Mouse (Mus musculus): ENCODE data around the gene Hoxa3. TPM values are rescaled to one million over a fixed set of nuclear protein-coding genes. Genes with fewer than 3 reads are reported as not detected.

Hoxa3 gene
- total RNA-seq, 2 experiments from 2014 or later, result 0.48 to 1.0 TPM

DNA sequence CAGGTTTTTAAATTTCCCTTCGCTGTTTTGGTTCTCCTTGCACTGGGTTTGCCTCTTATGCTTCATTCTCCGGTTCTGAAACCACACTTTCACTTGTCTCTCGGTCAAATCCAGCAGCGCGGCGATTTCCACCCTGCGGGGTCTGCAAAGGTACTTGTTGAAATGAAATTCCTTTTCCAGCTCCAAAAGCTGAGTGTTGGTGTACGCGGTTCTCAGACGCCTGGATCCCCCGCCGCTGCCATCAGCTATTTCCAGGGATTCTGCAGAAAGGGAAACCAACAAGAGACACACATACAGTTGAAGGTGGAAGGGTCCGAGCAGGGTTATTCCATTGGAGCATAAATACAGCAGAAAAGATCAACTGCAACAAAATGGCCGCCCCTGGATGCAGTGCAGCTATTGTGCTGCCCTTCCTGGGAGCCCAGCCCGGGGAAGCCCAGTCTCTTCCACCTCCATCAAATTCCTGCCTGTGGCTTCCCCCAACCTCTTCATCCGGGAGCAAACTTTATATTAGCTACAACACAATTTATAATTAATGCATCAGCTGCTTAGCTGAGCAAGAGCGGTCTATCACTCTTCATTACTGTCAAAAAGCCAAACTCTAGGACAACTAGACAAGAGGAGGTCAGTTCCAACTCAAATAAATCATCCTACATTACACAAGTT lies 49.6 kb downstream of the Hoxa3 start:
- DNase-seq (ENCODE audit: low spot score), result no peak
- intact Hi-C loops (cut with DNase I), result loop anchor here (5.0 kb wide), 2 partner anchors 34 to 981 kb away; no protein-coding TSS in a partner anchor

GRCm38 (mm10) chr6:52162611-52163365 lies 50.3 kb downstream of the Hoxa3 start:
- DNase-seq (ENCODE audit: low spot score), result no peak
- intact Hi-C loops (cut with DNase I), result loop anchor here (5.0 kb wide), 2 partner anchors 35 to 980 kb away; no protein-coding TSS in a partner anchor

- DNase-seq (ENCODE audit: low spot score), result no peak
- intact Hi-C loops (cut with DNase I), result loop anchor here (5.0 kb wide), 2 partner anchors 35 to 980 kb away; no protein-coding TSS in a partner anchor
Observed at GRCm38 (mm10) chr6:52162093-52162380, 51.1 kb downstream of the Hoxa3 start.

DNA sequence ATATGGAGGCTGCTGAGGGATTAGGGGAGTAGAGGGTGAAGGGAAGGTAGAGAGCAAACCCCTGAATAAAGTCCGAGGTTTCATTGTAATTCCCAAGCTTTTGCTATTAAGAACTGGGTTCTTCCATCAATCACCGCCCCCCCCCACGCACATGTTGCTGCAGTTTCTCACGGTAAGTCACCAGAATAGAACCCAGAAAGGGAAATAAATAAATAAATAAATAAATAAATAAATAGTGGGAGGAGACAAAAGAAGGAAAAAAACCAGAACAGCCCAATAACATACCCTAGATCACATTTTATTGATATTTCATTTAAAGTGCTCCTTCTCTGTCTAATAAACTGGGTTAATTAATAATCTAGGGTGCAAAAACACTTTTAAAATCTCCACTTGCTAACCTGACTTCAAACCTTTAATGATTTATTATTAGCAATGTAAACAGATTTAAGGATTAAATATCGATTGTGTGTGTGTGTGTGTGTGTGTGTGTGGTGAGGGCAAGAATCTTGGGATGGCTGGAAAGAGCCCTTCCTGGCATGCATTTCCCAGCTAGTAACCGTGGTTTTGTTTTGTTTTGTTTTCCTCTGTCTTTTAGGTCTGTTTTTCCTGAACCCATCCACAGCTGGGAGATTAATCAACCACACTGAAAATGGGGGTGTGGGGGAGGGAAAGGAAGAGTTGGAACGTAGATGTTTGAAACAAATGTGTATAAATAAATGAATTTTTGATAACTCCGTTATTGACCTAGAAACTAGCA lies 51.6 kb downstream of the Hoxa3 start:
- intact Hi-C loops (cut with DNase I), result loop anchor here (5.0 kb wide), 2 partner anchors 36 to 979 kb away; no protein-coding TSS in a partner anchor
- no peak for DNase-seq (ENCODE audit: low spot score)

DNA sequence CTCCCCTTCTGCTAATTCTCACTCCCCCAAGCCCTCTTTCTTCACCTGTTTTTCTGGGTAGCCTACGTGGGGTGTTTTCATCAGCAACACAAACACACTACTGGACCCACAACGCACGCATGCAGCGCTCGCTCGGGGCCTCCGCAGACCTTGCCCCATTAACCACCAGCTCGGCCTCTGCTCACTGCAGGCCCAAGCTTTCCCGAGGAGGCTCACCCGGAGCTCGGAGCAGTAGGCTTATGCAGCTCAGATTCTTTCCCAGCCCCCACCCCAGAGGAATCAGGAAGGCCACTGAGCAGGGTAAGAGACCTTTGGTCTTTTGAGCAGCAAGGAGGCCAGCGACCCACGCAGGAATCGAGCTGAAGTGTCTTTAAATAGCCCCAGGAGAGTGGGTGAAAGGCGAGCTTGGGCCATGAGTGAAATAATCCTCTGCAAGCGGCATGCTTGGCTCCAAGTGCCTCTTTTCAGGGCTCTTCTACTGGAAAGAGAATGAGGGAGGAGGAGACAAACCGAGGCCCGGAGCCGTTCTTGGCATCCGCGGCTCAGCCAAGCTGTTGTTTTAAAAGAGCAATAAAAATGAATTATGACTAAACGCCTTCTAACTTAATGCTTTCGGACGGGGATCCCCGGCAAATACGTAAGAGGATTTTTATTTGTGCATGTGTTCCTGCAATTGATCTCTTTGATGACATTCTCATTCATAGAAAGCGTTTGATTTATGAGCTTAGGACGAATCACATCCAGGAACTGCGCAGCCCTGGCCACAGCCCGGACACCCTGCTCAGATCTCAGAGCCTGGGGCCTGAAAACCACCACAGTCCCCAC lies 52.4 kb downstream of the Hoxa3 start:
- no peak for DNase-seq (ENCODE audit: low spot score)
- intact Hi-C loops (cut with DNase I), result loop anchor here (5.0 kb wide), 2 partner anchors 37 to 978 kb away; no protein-coding TSS in a partner anchor

DNA sequence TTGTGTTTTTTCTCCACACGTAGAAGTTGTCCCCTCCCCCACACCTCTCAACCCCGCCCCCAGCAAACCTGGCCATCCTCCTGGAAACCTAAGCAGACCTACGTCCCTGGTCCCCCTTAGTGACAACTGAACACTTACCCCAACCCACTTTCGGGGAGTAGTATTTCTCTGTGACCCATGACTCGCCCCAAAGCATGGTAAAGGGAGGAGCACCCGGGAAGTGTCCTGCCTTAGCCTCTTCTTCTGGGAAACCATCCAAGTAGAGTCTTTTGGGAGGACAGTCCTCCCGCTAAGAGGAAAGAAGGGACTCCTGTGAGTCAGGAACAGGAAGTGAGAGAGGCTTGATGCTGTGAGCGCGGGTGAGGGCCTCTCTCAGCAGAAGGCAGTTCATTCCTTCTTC lies 53.2 kb downstream of the Hoxa3 start:
- no peak for DNase-seq (ENCODE audit: low spot score)
- intact Hi-C loops (cut with DNase I), result loop anchor here (5.0 kb wide), 2 partner anchors 37 to 978 kb away; no protein-coding TSS in a partner anchor

- DNase-seq (ENCODE audit: low spot score), result no peak
- intact Hi-C loops (cut with DNase I), result no loop called here
Observed at GRCm38 (mm10) chr6:52159164-52159761, 53.9 kb downstream of the Hoxa3 start.

DNA sequence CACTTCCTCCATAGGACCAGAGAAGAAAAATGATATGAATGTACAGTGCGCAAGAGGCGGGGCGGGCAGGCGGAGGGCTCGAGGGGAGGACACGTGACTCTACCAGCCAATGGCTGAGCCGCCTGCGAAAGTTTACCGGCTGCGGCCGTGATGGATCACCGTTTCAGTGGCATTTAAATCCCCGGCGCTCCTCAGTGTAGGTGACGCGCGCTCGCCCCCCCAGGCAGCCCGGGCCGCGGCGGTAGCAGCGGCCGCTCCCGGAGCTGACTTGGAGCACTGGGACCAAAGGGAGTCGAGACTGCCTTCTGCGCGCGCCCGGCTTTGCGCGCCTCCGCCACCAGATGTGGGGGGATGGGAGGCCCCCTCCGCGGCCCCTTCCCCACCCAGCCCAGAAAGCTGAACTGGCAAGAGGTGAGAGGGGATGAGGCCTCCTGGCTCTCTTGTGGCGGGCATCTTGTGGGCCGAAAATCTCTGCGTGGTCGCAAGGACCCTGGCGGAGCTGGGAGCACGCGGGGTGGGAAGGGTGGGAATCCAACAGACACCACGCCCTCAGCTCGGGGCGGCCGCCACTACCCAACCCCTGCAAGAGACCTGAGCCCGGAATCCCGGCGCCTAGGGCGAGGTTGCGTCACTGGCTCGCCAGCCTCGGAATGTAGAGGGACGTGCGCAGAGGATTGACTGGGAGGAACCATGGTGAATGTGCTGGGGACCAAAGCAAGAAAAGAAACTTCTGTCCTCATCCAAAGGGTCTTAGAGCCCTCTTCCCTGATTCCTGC lies 54.7 kb downstream of the Hoxa3 start, which contains the start of gene Hoxa1:
Hoxa1 (minus strand) TSS at position 42 of the 776 bp plus-strand sequence.
- intact Hi-C loops (cut with DNase I), result no loop called here
- DNase-seq (ENCODE audit: low spot score), result peak; percentile 60

GRCm38 (mm10) chr6:52157466-52158275 lies 55.5 kb downstream of the Hoxa3 start:
- intact Hi-C loops (cut with DNase I), result no loop called here
- DNase-seq (ENCODE audit: low spot score), result no peak

- DNase-seq (ENCODE audit: low spot score), result no peak
- intact Hi-C loops (cut with DNase I), result no loop called here
Observed at GRCm38 (mm10) chr6:52156551-52157200, 56.5 kb downstream of the Hoxa3 start.

GRCm38 (mm10) chr6:52155471-52155870 lies 57.7 kb downstream of the Hoxa3 start:
- DNase-seq (ENCODE audit: low spot score), result no peak
- intact Hi-C loops (cut with DNase I), result no loop called here

- no peak for DNase-seq (ENCODE audit: low spot score)
- intact Hi-C loops (cut with DNase I), result no loop called here
Observed at GRCm38 (mm10) chr6:52154044-52154443, 59.1 kb downstream of the Hoxa3 start.

DNA sequence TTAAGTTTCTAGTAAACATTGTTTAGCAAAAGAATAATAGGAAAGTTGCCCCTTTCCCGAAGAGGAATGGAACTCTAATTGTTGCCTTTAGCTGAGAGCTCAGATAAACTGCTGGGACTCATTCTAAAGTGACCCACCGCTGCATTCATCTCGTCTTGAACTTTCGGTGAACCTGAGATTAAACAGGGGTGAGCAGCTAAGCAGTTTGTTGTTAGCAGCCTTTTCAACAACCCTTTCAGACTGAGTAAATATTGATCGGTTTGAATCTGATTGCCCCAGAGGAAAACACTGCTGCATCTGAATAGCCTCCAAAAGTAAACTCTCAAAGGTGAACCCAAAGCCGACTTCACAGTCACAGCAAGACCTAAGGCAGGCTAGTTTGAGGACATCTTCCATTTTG lies 59.9 kb downstream of the Hoxa3 start:
- intact Hi-C loops (cut with DNase I), result no loop called here
- DNase-seq (ENCODE audit: low spot score), result no peak

- no peak for DNase-seq (ENCODE audit: low spot score)
- intact Hi-C loops (cut with DNase I), result no loop called here
Observed at GRCm38 (mm10) chr6:52152226-52153193, 60.6 kb downstream of the Hoxa3 start.

DNA sequence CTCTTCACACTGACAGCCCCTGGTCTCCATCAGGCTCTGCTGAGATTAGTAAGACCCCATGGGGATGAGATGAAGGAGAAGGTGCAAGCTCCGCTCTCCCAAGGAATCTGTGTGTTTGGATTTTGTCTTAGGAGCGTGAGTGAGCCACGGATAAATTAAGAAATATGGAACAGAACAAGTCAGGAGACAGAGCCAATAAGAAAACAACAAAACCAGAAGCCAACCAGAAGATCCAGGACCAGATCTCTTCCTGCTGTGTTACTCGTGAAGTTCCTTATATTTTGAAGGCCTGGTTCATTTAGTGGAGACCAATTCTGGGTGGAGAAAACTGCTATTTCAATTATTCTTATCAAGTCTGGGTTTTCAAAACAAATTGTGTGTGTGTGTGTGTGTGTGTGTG lies 61.6 kb downstream of the Hoxa3 start:
- DNase-seq (ENCODE audit: low spot score), result no peak
- intact Hi-C loops (cut with DNase I), result no loop called here

GRCm38 (mm10) chr6:52150401-52150966 lies 62.7 kb downstream of the Hoxa3 start:
- intact Hi-C loops (cut with DNase I), result no loop called here
- DNase-seq (ENCODE audit: low spot score), result no peak

Measured in heart, postnatal 25 days (tissue).